Mouse (Mus musculus) retina, postnatal 1 day (tissue): Measurements from ENCODE around the gene Ankdd1a.

Source experiments
- DNase-seq: peaks from one replicate; pipeline ENCODE4 v3.0.0-alpha.2; 2012

The Ankdd1a gene

DNA sequence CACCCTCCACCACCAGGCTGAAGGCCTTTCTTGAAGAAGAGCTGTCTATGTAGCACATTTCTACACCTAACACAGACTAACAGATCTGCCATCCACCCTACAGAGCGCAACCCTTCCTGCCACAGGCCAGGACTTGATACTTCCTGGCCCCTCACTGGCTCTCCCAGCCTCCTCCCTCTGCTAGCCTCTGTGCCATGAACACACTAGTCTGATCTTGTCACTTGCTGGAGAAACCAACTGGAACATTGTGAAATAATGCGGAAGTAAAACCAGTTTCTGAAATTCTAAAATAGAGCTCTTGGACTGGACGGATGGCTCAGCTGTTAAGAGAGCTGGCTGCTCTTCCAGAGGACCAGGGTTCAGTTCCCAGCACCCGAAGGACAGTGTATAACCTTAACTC, 27.1 kb downstream of the Ankdd1a start:
- no peak for DNase-seq

DNA sequence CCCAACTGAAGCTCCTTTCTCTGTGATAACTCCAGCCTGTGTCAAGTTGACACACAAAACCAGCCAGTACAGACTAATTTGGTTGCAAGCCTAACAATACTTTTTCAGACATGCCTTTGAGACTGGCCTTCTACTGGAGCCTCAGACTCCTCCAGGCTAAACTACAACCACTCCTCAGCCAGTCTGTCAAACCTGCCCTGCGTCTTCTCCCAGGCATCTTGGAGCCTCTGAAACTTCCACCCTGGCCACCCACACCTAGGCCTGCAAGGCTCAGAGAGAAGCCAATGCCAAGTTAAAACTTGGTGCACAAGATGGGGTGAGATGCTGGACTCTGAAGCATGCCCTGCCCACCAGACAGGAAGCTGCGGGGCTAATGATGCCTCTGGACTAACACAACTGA, 27.6 kb downstream of the Ankdd1a start:
- DNase-seq = no peak

GRCm38 (mm10) chr9:65491476-65491875, 28.5 kb downstream of the Ankdd1a start:
- no peak for DNase-seq

DNA sequence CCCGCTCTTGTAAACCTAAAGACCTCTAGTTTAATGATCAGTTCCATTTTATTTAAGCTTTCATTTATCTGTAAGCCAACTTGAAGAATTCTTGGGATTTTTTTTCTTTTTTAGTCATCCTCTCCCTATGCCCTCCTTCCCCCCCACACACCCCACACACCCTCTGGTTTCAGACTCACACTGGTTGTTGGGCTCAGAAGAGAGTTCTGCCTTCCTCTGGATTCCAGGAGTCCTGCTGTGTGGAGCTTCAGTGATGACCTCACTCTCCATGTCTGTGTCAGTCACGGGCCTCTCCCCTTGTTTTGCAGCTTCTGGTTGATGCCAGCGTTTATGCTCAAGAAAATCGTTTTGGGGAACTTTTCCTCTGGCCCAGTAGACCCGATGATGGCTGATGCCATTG, 39.9 kb downstream of the Ankdd1a start:
- DNase-seq = no peak

DNA sequence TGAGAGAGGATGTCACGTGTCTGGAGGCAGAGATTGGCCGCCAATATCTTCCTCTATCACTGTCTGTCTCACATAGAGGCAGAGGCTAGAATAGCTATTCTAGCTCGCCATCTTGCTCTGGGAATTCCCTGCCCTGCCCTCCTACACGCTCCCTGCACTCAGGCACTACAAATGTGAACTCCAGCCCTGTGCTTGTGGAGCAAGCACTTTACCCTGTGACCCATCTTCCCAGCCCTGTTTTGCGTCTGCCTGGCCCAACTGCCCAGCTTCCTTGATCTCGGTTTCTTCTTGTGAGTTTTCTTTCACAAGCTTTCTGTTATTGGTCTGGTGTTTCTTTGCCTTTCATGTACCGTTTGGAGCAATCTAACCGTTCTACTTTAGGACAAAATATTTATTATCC, 40.8 kb downstream of the Ankdd1a start:
- DNase-seq = no peak

DNA sequence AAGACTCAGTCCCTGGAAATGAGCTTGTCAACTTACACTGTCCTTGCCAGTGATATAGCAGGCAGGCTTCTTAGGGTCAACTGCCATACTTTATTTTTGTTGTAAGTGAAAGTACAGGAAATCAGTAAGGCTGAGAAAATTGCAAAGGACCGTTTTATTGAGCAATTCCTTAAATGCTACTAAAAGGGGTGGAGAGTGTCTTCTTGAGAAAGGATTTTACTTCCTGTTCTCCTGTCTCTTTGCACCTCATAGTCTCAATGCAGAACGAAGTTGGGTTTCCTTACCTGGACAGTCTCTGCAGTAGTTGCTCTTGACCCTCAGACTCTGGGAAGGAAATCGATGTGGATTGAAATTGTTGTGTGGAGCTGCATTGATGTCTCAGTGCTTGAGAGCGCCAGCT, 47.2 kb downstream of the Ankdd1a start:
- DNase-seq = no peak

- DNase-seq = peak; percentile 68
These were observed 52.3 kb downstream of the Ankdd1a start for GRCm38 (mm10) chr9:65467686-65468085.

DNA sequence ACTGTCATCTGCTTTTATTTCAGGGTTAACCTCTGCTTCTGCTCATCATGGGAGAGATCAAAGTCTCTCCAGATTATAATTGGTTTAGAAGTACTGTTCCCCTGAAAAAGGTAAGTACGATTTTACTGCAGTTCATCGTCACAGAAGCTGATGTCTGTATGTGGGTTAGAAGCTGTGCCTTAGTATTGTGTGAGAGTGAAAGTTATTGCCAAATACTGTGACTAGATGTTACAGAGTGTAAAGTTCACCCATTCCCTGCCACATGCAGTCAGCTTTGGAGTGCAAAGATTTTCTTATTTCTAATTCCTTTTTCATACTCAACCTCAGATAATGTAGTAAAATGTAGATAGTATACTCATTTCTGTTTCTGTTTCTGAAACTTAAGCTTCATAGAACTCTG, 54.8 kb downstream of the Ankdd1a start:
- no peak for DNase-seq

- no peak for DNase-seq
These were observed 55.8 kb downstream of the Ankdd1a start for GRCm38 (mm10) chr9:65464161-65464560.

DNA sequence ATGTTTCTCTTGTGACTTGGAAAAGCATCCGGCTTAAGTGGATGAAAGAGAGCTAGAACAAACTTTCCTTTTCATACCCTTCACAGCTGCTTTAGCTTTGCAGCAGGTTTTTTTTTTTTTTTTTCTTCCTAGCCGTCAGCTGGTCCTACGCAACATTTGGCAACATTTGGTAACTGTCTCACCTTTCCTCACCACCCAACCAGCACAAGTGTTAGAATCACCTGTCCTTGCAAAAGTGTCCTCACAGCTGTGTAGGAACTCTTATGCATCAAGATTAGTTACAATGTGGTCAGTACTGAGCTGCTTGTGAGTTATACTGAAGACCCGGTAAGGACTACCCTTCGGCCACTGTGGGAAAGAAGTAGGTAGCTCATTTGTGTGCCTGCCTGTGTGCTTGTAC, 57.4 kb downstream of the Ankdd1a start:
- DNase-seq = no peak

DNA sequence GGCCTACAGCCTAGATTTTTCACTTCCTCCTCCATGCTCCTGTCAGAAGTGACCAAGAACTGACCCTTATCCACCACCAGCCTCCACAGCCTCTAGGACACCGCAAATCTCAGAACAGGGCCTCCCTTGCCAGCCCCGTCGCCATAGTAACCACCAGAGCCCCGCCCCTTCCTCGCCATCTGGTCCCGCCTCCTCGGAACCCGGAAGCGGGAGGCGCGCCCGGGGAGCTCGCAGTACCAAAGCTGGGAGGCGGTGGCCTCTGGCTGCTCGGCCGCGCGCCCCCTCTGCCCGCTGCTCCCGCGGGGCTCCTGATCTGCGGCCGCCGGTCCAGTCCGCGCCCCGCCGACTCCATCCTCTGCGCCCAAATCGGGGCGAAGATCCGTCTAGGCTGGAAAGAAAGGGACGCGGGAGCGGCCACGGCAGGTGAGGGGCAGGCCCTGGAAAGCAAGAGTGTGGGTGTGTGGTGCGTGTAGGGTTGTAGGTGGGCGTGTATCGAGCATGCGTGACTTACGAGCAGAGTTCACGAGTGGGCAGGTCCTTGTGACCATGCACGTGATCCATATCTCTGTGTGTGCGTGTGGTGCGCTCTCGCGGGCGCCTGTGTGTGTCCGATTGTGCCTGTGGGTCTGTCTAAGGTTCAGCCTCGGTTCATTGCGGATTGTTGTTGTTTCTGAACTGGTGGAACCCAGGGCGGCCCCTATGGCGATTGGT, 59.1 kb downstream of the Ankdd1a start, which contains the start of gene Spg21:
Spg21 (plus strand) TSS at position 216 of the 711 bp plus-strand sequence.
- peak; percentile 98 for DNase-seq

- no peak for DNase-seq
These were observed 59.8 kb downstream of the Ankdd1a start for GRCm38 (mm10) chr9:65460198-65460597.

DNA sequence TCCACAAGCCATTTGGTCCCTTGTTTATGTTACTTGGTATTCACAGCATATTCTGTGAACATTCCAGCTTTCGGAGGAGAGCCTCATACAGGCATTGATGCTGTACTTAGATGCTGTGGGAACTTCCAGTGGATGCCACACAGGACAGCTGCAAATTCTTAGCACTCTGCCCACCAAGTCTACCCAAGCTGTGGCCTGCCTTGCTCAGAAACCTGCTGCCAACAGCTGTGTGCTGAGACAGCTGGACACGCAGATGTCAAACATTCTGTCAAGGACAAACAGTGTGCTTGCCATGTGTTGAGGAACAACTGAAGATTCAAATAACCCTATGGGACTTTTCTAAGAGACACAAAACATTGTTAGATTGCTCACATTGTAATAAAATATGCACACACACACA, 61.0 kb downstream of the Ankdd1a start:
- DNase-seq = no peak

GRCm38 (mm10) chr9:65447951-65448350, 72.0 kb downstream of the Ankdd1a start:
- no peak for DNase-seq

GRCm38 (mm10) chr9:65444692-65445091, 75.3 kb downstream of the Ankdd1a start:
- no peak for DNase-seq
